Mouse (Mus musculus) thymus, postnatal 25 days (tissue): ENCODE data around the gene Zfyve27.

Experiments used
- DNase-seq: peaks from one replicate; pipeline ENCODE4 v3.0.0; 2022

Gene Zfyve27

DNA sequence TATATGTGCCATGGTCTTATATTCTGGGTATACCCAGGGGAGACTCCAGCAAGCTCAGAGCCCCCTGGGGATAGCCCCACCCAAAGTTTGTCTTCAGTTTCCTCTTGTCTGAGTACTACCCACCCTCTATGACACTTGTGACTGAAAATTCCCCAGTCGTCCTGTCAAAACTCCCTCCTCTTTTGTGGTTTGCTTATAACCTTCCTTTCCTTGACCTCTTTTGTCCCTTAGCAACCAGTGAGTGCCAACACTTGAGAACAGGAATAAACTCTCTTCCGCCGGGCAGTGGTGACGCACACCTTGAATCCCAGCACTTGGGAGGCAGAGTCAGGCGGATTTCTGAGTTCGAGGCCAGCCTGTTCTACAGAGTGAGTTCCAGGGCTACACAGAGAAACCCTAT, 19.7 kb upstream of the Zfyve27 start:
- DNase-seq: no peak

DNA sequence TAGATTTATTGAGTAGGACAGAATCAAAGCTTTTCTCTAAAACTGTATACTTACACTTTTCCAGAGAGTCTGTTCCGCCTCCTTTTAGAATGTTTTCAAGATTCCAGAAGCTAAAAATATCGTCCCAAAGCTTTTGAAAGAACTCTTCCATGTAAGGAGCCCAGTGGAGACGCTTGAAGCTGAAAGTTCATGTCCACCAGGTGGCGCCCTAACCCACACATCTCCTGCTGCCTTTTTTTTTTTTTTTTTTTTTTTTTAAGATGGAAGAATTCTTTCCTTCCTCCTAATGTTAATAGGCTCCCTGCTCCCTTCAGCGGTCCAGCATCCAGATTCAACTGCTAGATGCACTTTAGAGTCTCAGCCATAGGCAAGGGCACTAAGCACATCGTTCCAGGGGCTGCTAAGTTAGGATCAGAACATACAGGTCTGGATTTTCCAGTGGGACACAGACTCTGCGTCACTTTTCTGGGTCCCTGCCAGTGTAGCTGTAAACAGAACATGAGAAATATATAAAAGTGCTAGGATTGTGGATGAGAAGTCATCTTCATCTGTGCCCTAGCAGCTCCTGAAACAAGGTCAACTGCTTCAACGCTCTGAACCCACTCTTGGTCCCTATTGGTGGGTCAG, 19.1 kb upstream of the Zfyve27 start:
- peak; percentile 77 for DNase-seq

DNA sequence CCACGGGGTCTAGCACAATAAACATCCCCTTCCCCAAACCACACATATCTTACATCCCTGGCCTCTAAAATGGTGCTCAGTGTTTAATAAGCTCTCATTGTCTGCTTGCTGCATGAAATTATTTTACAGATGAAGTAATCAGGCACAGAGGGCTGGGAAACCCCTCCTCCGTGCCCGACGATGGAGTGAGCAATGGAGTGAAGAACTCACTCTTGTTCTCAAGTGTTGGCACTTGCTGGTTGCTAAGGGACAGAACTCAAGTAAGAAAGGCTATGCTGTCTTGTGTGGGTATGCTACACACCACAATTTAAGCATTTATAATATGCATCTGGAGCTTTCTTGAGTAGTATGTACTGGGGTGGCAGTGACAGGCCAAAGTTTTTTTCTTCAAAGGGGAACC, 18.5 kb upstream of the Zfyve27 start:
- DNase-seq: no peak

DNA sequence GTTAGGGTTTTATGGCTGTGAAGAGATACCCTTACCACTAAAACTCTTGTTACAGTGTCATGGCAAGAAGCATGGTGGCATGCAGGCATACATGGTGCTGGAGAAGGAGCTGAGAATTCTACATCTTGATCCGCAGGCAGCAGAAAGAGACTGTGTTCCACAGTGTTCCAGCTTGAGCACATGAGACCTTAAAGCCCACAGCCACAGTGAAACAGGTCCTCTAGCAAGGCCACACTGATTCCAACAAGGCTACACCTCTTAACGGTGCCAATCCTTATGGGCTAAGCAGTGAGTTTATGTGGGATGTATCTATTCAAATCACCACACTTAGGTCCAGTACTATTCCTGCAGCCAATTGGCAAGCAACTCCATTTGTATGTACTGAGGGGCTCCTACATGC, 18.0 kb upstream of the Zfyve27 start:
- no peak for DNase-seq

DNA sequence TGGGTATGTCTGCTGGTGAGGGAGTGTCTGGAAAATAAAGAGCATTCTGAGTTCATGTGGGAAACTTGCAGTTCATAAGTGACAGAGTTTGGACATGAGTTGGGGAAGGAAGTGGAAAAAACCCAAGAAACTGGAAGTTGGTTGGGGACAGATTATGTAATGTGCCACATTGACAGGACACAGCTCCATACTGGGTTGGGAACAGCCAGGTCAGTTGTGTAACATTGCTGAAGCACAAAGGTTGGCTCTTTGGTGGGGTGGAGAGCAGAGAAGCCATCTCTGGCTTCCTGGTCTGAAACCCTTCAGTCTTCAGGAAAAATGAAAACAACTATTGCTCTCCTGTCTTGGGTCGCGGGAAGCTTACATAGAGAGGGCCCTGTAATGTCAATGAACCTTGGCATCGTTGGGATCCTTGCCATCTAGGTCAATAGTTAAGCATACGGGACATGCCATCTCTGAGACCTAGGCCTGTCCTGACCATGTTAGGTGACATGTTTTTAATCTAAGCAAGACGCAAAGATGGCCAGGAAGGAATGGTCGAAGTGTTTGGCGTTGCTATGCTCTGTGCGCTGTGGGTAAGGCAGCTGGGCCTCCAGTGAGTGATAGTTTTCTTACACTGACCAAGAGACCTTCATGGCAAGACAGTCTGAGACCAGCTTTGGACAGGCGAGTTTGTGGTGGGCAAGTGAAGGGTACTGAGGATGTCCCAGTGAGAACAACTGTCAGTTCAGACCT, 17.3 kb upstream of the Zfyve27 start:
- no peak for DNase-seq

DNA sequence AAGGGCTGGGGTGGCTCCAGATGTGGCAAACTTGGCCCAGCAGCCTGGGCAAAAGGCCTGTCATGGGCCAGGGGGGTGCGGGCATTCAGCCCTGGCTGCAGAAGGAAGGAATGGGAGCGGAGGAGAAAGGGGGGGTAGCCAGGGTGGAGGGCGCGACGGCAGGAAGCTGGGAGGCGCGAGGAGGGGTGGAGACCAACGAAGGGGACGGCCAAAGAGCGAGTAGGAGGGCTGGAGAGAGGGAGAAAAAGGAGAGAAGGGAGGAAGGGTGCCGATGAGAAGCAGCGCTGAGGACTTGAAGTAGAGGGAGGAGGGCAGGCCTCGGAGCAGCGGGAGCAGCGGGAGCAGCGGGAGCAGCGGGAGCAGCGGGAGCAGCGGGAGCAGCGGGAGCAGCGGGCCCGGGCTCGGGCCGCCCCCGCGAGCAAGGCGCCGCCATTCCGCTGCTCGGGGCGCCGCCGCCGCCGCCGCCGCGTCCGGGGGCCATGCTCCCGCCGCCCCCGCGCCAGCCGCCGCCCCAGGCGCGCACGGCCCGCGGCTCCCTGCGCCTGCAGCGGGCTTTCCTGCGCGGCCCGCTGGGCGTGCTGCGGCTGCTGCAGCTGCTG, 16.5 kb upstream of the Zfyve27 start, which contains the start of gene Marveld1:
TSS of gene Marveld1 (plus strand) at position 231 of the 599 bp plus-strand sequence.
- peak; percentile 55 for DNase-seq

DNA sequence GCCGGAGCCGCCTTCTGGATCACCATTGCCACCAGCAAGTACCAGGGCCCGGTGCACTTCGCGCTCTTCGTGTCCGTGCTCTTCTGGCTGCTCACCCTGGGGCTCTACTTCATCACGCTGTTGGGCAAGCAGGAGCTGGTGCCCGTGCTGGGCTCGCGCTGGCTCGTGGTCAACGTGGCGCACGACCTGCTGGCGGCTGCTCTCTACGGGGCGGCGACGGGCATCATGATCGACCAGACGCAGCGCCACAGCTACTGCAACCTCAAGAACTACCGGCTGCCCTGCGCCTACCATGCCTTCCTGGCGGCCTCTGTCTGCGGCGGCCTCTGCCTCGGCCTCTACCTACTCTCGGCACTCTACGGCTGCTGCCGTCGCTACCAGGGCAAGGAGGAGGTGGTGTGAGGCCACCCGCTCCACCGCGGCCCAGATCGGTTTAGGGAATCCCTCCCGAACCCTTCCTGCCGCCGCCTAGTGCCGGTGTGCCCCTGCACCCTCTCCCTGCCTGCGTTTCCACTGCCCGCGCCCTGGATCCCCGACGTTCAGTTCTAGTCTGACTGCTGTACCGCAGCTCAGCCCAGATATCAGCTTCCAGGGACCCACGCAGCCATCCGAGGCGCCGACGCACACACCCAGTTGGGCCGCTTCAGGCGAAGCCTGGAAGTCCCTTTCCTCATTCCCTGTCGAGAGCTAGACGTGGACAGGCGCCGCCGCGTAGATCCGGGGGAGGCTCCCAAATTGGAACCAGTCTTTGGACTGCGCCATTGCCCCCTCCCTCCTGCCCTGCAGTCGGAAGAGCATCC, 15.8 kb upstream of the Zfyve27 start:
- peak; percentile 51 for DNase-seq

DNA sequence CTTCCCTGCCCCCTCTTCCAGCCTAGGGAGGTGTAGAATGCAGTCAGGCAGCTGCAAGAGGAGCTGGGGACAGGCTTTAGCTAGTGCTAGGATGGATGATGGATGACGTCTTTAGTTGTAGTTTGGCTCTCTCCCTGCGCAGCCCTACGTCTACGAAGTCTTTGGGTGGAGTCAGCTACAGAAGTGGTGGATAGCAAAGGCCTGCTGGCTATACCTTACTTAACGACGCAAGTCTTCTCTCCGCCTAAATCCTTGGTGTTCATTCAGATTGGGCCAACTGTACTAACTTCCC, 15.2 kb upstream of the Zfyve27 start:
- no peak for DNase-seq

DNA sequence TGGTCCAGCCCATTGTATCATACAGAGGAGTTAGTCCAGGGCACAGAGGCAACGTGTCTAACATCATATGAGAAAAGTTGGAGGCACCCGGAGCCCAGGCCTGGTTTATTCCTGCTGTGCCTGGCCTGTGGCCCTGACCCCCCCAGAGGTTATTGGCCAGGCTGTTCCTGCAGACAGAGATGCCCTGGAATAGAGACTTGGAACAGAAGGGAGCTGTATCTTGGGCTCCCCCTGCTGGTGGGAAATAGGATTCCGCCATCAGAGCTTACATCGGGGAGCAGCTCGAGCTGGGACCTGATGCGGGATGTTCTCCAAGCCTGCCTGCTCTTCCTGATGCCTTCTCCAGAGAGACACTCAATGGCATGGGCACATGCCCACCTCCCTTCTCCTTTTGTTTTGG, 11.8 kb upstream of the Zfyve27 start:
- peak; percentile 72 for DNase-seq

DNA sequence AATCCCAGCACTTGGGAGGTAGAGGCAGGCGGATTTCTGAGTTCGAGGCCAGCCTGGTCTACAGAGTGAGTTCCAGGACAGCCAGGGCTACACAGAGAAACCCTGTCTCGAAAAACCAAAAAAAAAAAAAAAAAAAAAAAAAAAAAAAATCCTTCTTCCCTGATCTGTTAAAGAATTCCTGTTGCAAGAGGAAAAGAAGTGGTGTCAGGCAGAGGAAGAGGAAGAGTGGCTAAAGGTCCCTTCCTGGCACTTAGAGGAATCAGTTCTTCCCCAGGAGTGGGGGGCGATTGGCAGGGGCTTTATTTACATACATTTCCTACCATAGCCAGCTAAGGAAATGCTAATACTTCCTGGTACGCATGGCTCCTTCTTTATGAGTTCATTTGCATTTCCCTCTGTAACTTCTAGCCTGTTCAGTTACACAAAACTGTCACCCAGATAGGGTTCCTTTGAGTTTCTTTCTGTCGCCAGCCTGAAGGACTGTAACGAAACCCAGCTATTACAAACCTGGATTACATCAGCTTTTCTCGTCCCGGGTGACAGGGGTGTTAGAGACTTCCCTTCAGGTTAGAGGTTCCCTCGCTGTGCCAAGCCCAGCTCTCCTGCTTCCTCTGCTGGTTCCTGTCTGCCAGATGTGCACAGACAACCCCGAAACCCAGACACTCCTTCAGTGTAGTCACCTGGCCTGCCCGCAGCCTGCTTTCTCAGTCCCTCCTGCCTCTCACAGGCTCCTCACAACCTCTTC, 6.1 kb upstream of the Zfyve27 start:
- DNase-seq: peak; percentile 20

DNA sequence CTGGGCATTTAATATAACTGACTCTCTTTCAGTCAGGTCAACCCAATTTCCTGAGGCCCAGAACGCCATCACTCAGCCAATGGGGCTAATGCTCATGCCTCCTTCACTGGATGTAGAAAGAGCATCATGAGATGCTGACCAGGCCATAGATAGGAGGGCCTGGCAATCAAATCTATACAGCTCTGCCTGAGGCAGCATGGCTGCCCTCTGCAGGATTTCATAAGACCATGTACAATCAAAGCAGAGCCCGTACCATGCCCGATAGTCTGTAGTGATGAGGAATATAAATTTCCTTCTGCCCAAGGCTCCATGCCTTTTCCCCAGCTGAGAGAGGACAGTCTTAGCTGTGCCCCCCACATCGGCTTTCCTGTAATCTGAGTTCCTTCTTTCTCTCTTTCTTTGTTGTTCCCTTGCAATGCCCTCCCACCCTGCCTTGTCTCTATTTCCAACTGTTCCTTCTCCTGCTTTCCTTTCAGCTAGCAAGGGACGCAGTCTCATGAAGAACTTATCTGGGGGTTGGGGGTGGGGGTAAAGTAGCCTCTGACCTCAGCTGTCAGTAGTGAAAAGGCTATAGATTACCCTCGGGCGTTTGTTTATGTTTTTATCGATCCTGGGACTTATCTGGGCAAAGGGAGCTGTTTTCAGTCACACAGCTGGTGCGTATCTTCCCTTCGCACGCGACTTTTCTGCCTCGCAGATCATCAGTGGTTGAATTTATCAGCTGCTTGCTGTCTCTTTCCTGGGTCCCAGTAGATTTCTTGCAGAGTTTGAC, 5.3 kb upstream of the Zfyve27 start:
- DNase-seq: no peak

DNA sequence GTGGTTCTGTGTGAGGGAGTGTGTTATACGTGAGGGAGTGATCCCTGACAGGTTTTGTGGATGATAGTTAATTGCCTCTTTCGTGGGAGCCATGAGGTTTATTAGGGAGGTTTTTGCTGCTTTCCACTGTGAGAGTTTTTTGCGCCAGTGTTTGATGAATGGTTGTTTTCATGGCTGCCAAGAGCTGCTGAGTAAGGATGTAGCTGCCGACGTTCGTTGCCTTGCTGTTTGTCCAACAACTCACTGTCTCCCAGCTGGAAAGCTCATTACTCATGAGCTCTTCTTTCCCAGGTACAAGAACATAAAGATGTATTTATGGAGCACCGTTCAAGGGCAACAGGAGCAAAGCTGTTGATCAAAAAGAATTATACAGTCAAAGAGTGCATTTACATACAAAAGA, 437 bp downstream of the Zfyve27 start:
- DNase-seq: no peak

DNA sequence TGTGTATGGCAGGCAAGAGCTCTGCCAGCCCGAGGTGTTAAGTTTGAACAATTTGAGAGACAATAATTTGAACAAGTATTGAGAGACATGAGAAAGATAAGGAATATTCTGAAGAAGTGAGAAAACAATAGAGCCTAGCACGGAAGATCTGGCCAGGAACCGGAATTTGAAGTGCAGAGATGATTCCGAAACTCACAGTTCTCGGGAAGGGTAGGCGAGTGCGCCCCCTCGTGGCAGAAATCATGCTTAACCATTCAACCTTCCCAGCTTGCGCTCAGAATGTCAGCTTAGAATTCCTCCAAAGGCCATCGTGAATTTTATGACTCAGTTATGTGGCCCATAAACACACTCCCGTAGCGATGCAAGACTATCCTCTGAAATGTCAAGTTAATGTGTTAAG, 2.4 kb downstream of the Zfyve27 start:
- DNase-seq: peak; percentile 86

DNA sequence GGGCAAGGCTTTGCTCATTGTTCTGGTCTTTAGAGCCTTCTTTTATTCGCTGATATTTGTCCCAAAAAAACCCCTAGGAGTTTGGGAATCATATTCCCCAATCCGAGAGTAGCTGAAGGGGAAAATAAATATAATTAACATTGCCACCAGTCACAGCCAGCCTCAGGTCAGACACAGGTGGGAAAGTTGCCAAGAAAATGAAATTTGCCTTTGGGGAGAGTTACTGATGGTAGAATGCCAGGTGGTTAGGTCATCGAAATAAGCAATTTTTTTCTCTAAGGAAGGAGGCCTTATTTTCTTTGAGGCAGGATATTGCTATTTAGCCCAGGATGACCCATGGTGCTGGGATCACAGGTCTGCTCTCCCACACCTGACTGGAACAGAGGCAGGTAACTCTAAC, 3.0 kb downstream of the Zfyve27 start:
- DNase-seq: no peak

DNA sequence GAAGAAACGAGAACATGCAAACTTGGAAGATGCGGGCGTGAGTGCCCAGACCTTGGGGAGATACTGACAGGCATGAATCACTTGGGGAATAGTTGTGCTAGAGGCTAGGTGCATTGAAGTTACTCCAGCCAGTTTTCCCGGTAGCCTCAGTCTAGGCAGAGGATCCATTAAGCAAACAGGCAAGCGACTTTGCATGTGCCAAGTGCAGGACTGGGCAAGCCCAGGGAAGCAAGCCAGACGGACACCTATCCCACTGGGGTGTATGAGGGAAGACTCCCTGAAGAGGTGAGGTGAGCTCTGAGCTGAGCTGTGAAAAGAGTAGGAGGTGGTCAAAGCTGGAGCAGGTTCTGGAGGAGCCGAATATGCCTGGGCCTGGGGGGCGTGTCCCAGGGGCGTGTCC, 3.7 kb downstream of the Zfyve27 start:
- DNase-seq: no peak

DNA sequence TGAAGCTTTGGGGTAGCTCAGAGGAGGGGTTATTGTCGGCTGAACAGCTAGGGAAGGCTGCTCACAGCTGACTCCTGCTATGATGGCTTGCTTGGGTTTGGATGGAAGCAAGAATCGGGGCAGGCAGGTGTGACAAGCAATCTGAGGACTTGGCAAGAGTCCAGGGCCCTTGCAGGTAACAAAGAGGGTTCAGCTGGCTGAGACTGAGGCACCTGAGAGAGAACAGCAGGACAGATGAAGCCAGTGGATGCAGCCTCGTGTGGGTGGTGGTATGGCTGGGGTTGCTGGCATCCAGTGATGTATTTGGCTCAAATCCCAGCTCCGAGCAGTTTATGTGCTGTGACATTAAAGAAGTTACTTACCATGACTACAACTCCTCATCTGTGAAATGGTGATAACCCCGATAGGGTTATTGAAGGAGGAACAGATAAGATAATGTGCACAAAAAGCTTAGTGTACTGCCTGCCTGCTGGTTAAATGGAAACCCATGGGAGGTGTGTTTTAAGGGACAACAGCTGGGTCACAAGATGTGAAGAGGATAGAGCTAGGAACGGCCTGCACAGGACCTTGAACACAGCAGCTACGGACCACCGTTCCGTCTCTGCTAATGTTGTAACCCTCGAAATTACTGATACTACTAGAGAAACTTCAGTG, 5.7 kb downstream of the Zfyve27 start:
- no peak for DNase-seq

DNA sequence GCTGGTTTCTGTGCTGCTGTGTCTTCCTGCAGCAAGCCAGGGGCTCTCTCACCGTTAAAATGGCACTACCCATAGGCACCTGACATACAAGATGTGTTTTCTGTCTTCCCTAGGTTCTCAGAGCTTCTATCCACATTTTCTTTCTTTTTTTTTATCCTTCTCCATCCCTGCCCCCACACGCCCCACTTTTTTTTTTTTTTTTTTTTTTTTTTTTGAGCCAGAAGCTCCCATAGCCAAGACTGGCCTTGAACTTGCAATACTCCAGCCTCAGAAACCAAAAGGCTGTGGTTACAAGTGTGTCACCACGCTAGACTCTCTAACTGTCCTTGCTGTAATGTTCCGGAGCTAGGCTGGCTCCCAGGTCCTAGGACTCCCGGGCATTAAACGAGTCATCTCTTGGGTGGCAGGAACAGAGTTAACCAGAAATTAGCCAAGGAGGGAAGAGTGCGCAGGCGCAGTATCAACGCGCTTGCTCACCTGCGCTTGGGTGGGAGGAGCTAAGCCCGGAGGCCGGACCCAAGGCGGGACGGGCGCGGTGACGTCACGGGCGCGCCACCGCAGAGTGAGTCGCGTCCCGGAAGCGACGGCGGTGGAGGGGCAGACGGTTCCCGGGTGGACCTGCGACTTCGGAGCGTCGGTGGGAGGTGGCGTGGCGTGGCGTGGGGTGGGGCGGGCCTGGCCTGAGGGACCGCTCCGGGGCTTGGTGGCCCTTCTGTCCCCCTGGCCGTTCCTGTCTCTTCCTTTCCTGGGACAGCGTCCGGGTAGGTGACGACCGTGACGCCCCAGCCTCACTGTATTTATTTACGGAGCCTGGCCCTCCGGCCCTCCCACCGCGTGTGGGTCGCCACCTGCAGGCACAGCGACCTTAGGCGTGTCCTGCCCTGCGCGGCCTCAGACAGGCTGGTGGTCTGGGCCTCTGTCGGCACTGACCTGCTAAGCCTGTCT, 6.5 kb downstream of the Zfyve27 start:
- peak; percentile 96 for DNase-seq

DNA sequence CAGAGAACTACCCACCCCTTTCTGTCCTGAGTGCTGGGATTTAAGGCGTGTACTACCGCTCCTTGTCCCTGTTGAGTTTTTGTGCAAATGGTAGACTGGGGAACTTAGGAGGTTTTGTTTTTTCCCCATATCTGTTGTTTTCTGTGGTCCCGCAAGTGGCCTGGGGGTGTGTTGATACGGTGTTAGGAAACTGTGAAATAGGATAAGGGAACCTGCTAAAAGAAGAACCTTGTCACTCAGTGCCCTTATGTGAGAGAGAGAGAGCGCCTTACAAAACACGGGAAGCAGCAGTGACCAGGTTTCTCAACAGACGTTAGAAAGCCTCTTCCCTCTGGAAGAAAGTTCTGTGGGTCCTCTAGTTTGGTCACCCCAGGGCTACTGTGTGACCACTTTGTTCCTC, 13.1 kb downstream of the Zfyve27 start:
- DNase-seq: no peak

DNA sequence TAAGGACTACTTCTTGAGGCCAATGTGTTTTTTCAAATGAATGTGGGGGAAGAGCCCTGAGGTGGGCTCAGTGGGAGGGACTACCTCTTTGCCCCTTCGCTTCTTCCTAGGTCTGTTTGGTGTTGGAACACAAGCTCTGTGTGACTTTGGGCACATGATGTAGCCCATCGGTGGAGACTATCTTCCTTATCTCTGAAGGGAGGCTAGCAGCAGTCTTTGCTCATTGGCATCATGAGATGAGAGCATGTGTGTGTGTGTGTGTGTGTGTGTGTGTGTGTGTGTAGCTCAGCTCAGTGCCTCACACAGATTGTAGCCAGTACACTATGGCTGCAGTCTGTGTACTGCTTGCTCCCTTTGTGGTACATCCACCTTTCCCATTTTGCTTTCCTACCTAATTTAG, 13.7 kb downstream of the Zfyve27 start:
- no peak for DNase-seq

DNA sequence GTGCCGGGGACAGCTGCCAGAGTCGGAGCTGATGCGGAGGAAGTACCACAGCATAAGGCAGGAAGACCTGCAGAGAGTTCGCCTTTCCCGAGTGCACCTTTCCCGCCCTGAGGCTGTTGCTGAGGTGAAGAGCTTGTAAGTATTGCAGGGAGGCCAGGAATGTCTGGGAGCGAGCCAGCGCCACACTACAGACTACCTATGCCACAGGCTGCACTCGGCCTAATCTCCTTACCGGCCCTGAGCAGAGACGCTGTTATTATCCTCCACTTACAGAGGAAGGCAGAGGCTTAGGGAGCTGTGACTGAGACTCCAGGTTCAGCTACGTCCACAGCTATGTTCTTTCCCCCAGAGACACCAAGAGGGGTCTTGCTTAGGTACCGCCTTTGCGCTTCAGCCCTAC, 15.6 kb downstream of the Zfyve27 start:
- no peak for DNase-seq

DNA sequence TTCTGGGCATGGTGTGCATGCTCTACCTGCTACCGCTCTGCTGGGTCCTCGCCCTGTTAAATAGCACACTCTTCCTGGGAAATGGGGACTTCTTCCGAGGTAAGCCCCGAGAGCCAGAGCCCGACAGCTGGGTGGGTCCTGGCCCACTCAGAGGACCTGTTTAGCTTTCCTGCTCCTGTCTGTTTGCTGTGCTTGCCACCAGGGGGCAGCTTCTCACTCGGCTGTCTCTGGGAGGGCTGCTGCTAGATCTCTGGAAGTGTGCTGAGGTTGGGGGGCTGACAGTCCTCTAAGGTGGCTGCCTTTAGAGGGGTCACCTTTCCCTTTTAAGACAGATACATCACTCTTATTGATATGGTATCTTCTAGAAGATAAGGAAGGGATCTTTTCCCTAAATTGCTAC, 18.9 kb downstream of the Zfyve27 start:
- DNase-seq: no peak
